Mouse (Mus musculus): ENCODE data around the gene Ank2. TPM values are rescaled to one million over a fixed set of nuclear protein-coding genes. Genes with fewer than 3 reads are reported as not detected.

Gene Ank2
- polyA plus RNA-seq, 1 experiment from 2014 or later, result 19.6 TPM

- no peaks in the 10 kb centered on the region for H3K9me3 ChIP-seq (ENCODE audit: low read depth, low read length)
- no peak overlapping the region for H3K4me2 ChIP-seq
- H3K27me3 ChIP-seq (ENCODE audit: insufficient read depth, low read length), result no peaks in the 10 kb centered on the region
- no peak for TF ChIP-seq CTCF (IDR thresholded peaks at IDR 0.05; ENCODE audit: low read depth)
- no peak for ATAC-seq (ENCODE audit: insufficient read depth)
- DNase-seq, result no peak
- no peak overlapping the region for H3K9ac ChIP-seq
- 76% methylated on average over 2 of the region's 2 CpGs for WGBS
- H3K27ac ChIP-seq (ENCODE audit: low read depth), result no peak overlapping the region
- H3K4me1 ChIP-seq (ENCODE audit: insufficient read depth), result no peaks in the 10 kb centered on the region
- H3K4me3 ChIP-seq (ENCODE audit: low read depth, low read length), result no peak overlapping the region
- no peaks in the 10 kb centered on the region for H3K36me3 ChIP-seq (ENCODE audit: insufficient read depth)
Measured at GRCm38 (mm10) chr3:127187081-127187480, 312.1 kb downstream of the Ank2 start.

- no peak overlapping the region for H3K27ac ChIP-seq (ENCODE audit: low read depth)
- no peak overlapping the region for H3K4me3 ChIP-seq (ENCODE audit: low read depth, low read length)
- ATAC-seq (ENCODE audit: insufficient read depth), result no peak
- H3K4me1 ChIP-seq (ENCODE audit: insufficient read depth), result no peaks in the 10 kb centered on the region
- no peaks in the 10 kb centered on the region for H3K9me3 ChIP-seq (ENCODE audit: low read depth, low read length)
- H3K27me3 ChIP-seq (ENCODE audit: insufficient read depth, low read length), result no peaks in the 10 kb centered on the region
- no peak overlapping the region for H3K4me2 ChIP-seq
- no peaks in the 10 kb centered on the region for H3K36me3 ChIP-seq (ENCODE audit: insufficient read depth)
- H3K9ac ChIP-seq, result no peak overlapping the region
- peak; percentile 36; the same call in 1 of the 2 replicates for TF ChIP-seq CTCF (IDR thresholded peaks at IDR 0.05; ENCODE audit: low read depth)
- no peak for DNase-seq
- WGBS, result 91% methylated on average over 3 of the region's 3 CpGs
Measured at GRCm38 (mm10) chr3:127186239-127186638, 312.9 kb downstream of the Ank2 start.

GRCm38 (mm10) chr3:127183998-127184753 lies 315.0 kb downstream of the Ank2 start:
- H3K9ac ChIP-seq, result no peak overlapping the region
- no peaks in the 10 kb centered on the region for H3K4me1 ChIP-seq (ENCODE audit: insufficient read depth)
- H3K4me2 ChIP-seq, result no peak overlapping the region; the same call in 1 of the 2 replicates
- 6% methylated on average over 5 of the region's 5 CpGs for WGBS
- no peaks in the 10 kb centered on the region for H3K9me3 ChIP-seq (ENCODE audit: low read depth, low read length)
- TF ChIP-seq CTCF (IDR thresholded peaks at IDR 0.05; ENCODE audit: low read depth), result peak; percentile 84
- no peaks in the 10 kb centered on the region for H3K36me3 ChIP-seq (ENCODE audit: insufficient read depth)
- DNase-seq, result peak; percentile 83
- peak; percentile 79 for ATAC-seq (ENCODE audit: insufficient read depth)
- no peaks in the 10 kb centered on the region for H3K27me3 ChIP-seq (ENCODE audit: insufficient read depth, low read length)
- H3K4me3 ChIP-seq (ENCODE audit: low read depth, low read length), result no peak overlapping the region
- H3K27ac ChIP-seq (ENCODE audit: low read depth), result no peak overlapping the region

DNA sequence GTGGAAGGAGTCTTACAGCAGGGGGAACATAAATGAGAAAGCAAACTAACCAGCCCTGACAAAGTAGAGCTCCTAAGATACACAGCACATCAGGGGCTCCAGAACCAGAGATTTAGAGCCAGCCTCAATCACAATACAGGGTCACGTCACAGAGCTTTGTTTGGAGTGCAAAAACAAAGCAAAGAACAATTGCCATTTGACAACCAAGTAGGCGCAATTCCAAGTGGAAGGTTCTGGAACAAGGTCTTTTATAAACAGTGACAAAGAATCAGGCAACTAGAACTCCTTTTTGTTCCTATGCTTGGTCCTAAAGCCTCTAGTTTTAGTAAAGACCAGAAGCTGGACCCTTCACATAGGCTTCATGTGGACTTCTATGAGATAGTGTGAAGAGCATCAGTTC lies 326.5 kb downstream of the Ank2 start:
- Histone ChIP-seq H3K27me3 (ENCODE audit: insufficient read depth, low read length) (no peaks in the 10 kb centered on the region), H3K9me3 (ENCODE audit: low read depth, low read length) (no peaks in the 10 kb centered on the region), H3K4me3 (ENCODE audit: low read depth, low read length) (no peak overlapping the region), H3K9ac (no peak overlapping the region), H3K4me2 (no peak overlapping the region), H3K27ac (ENCODE audit: low read depth) (no peak overlapping the region), H3K36me3 (ENCODE audit: insufficient read depth) (no peaks in the 10 kb centered on the region), H3K4me1 (ENCODE audit: insufficient read depth) (no peaks in the 10 kb centered on the region)
- no peak for DNase-seq
- ATAC-seq (ENCODE audit: insufficient read depth), result no peak
- 66% methylated on average over 2 of the region's 2 CpGs for WGBS
- no peak for TF ChIP-seq CTCF (IDR thresholded peaks at IDR 0.05; ENCODE audit: low read depth)

DNA sequence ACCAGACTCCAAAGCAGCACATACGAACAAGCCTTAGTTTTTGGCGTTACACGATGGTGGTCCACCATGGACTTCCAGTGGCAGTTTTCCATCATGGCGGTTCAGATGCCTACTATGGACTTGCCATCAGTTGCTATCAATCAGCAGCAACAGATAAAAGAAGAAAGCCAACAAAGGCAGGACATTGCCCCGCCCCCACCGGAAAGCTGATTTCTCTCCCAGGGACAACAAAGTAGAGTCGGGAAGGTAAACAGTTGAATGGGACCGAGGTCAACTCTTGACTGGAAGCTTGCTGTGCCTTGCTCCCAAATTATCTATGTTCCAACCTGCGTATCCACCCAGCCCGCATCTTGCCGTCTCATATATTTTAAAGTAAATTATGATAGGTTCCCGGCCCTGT lies 328.9 kb downstream of the Ank2 start:
- Histone ChIP-seq H3K9me3 (ENCODE audit: low read depth, low read length) (no peaks in the 10 kb centered on the region), H3K4me2 (no peak overlapping the region), H3K27ac (ENCODE audit: low read depth) (no peak overlapping the region), H3K36me3 (ENCODE audit: insufficient read depth) (no peaks in the 10 kb centered on the region), H3K4me1 (ENCODE audit: insufficient read depth) (no peaks in the 10 kb centered on the region), H3K27me3 (ENCODE audit: insufficient read depth, low read length) (no peaks in the 10 kb centered on the region), H3K9ac (no peak overlapping the region), H3K4me3 (ENCODE audit: low read depth, low read length) (no peak overlapping the region)
- ATAC-seq (ENCODE audit: insufficient read depth), result no peak
- TF ChIP-seq CTCF (IDR thresholded peaks at IDR 0.05; ENCODE audit: low read depth), result no peak
- DNase-seq, result no peak
- 71% methylated on average over 12 of the region's 12 CpGs for WGBS

DNA sequence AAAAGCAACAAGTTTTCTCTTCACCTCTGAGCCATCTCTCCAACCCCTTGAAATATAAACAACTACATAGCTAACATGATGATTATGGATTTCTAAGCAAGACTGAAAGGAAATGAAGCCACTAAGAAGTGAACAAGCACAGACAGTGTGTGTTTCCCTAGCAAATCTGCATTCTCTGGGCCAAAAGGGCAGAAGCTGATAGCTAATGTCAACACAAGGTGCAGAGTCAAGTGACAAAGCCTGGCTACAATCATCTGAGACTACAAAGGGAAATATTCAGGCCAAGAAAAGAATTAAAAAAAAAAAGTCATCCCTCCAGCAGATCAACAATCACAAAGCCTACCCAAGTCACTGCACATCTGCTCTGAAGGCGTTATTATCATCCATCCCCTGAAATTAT lies 330.0 kb downstream of the Ank2 start:
- TF ChIP-seq CTCF (IDR thresholded peaks at IDR 0.05; ENCODE audit: low read depth), result no peak
- Histone ChIP-seq H3K9me3 (ENCODE audit: low read depth, low read length) (no peaks in the 10 kb centered on the region), H3K27me3 (ENCODE audit: insufficient read depth, low read length) (0 out of 2 replicates have a peak, but pooled peaks cover 1% of the 10 kb centered on the region), H3K4me3 (ENCODE audit: low read depth, low read length) (no peak overlapping the region), H3K4me1 (ENCODE audit: insufficient read depth) (no peaks in the 10 kb centered on the region), H3K9ac (no peak overlapping the region), H3K4me2 (no peak overlapping the region), H3K36me3 (ENCODE audit: insufficient read depth) (no peaks in the 10 kb centered on the region), H3K27ac (ENCODE audit: low read depth) (no peak overlapping the region)
- no peak for DNase-seq
- 55% methylated on average over 1 of the region's 1 CpGs for WGBS
- ATAC-seq (ENCODE audit: insufficient read depth), result no peak

DNA sequence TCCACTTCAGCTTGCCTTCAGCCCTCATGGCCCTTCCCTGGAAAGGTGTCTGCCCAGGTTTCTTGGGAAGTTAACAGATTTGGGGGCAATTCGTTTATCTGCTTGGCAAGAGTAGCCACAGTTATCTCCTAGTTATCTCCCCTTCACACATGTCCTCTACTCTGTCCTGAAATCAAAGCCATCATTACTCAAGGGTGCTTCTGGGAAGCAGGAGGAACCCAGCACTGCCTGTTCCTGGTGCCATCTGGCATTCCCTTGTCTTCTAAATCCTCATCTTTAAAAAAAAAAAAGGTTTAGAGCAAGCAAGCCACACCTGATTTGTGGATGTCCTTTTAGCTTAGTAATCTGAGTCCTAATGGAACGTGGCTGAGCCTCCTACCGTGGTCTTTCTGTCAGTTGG lies 335.4 kb downstream of the Ank2 start:
- WGBS, result 39% methylated on average over 3 of the region's 3 CpGs
- Histone ChIP-seq H3K27ac (ENCODE audit: low read depth) (no peak overlapping the region), H3K4me3 (ENCODE audit: low read depth, low read length) (no peak overlapping the region), H3K4me2 (no peak overlapping the region), H3K4me1 (ENCODE audit: insufficient read depth) (0 out of 2 replicates have a peak, but pooled peaks cover 3% of the 10 kb centered on the region), H3K9ac (no peak overlapping the region), H3K27me3 (ENCODE audit: insufficient read depth, low read length) (peaks cover 18% of the 10 kb centered on the region), H3K36me3 (ENCODE audit: insufficient read depth) (no peaks in the 10 kb centered on the region), H3K9me3 (ENCODE audit: low read depth, low read length) (no peaks in the 10 kb centered on the region)
- no peak for ATAC-seq (ENCODE audit: insufficient read depth)
- no peak for DNase-seq
- no peak for TF ChIP-seq CTCF (IDR thresholded peaks at IDR 0.05; ENCODE audit: low read depth)
